Mouse (Mus musculus): ENCODE measurements at regions not wholly inside any gene's neighbourhood (a gene's known extent, or its start where the extent isn't known, plus 50 kb on each side); places are given as distances from the start of the nearest gene placed in this dataset.

DNA sequence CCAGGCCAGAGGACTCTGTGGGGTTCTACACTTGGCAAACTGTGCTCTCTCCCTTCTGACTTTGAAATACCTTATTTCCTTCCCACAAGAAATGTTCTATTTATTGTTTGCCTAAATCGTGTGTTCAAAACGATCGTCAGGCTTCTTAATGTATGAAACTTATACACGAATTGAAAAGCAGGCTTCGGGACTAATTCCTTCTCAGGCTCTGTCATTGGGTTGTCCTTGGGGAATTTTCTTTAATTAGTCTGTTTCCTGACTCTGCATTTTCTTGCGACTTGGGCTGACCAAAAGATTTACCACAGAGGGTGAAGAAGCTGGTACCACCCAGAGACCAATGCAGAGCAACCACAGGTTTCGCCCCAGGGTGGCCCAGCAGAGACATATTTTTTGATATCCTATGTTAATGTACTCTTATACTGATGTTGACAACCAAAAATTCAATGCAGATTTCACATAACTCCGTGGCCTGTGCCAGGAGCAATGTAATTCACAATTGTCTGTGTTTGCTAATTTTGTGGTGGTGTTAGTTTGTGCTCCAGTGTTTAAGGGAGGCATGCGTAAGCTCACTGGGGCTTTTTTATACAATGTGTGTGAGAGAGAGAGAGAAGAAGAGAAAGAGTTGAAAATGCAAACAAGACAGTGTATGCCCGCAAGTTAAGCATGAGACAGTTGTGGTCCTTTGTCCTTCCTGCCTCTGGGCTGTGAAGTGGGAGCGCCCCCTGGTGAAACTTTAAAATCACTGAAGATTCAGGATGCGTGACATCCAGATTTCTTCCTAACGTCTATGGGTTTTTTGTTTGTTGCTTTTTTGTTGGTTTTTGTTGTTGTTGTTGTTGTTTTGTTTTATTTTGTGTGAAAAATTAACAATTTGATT, 452.7 kb downstream of the Sox2 start:
- peak; percentile 8 to 16 for DNase-seq (ENCODE audit: low spot score in 2 of 2)

DNA sequence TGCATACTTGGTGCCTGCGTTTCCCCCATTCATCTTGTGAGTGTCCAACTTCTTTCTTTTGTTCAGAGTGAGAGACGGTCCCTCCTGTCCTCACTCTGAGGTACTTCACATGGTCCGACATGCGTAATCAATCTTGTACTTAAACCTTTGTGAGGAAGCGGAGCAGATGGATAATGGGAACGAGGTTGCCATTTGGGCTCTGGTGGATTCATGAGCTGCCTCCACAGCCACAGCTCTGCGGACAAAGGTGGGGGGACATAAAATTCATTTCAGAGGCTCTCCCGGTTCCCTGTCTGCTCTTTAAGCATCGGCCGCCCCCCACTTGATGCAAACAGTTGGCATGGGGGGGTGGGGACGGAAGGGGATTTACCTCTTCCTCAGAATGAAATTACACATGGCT, 454.7 kb downstream of the Sox2 start:
- DNase-seq (ENCODE audit: low spot score in 2 of 2), result no peak

DNA sequence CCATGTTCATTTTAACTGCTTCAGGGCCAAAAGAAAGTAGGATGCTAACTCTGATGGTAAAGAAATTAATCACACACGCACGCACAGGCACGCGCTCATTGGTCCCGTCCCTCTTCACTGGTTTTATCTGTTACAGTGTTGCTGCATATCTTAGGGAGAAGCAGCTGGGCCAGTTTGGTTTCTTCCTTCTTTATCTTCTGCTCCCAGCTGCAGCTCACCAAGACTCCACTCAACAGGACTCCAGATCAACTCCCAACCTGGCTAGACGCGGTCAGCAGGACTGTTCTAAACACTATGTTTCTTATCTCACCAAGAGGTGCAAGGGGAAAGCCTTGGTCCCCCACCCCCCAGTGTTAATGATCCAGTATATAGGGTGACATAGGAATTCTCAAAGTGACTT, 455.9 kb downstream of the Sox2 start:
- DNase-seq (ENCODE audit: low spot score in 2 of 2), result no peak

DNA sequence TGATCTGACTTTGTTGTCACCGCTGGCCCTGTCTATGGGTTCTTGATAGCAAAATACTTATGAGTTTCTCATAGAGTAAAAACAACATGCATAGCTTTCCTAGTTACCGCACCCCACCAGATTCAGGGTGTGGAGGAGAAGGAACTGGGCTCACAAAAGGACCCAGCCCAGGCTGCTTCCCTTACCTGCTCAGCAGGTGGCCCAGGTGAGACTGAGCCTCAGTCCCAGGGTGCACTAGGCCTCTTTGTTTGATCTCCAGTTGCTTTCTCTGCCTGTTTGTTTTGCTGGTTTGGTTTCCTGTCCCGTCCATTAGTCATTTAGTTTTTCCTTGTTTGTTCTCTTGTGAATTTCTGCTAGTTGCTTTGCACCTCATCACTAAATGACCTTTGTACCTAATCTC, 483.3 kb downstream of the Sox2 start:
- peak; percentile 2 to 10 for DNase-seq (ENCODE audit: low spot score in 2 of 2)

DNA sequence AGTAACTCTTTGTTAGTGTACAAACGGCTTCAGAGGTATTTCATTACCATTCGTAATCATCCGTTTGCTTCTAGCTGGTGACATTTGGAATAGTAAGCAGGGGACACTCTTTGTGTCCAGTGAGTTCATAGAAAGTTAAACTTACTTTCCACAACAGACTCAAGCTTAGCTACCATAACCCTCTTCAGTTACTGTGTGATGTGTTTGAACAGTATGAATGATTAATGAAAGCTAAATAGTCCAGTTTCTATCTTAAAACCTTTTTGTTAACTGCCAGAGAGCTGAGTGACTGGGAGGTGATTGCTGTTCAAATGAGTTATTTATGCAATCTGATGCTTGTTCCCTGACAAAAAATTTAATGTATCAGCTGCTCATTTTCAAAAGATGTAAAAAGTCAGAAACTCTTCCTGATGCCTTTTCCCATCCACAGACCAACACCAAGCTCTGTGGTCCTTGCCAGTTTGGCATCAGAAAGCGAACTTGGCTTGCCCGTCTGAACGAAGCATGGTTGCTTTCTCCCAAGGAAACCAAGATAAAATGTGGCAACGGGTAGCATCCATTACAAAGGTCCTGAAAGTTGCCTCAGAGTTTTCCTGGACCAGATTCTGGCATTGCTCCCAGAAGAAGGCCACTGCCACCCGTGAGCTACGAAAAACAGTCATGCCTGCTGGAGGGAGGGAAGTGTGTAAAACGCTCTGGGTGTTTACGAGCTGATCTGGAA, 491.5 kb downstream of the Sox2 start:
- no peak for DNase-seq (ENCODE audit: low spot score in 2 of 2)

DNA sequence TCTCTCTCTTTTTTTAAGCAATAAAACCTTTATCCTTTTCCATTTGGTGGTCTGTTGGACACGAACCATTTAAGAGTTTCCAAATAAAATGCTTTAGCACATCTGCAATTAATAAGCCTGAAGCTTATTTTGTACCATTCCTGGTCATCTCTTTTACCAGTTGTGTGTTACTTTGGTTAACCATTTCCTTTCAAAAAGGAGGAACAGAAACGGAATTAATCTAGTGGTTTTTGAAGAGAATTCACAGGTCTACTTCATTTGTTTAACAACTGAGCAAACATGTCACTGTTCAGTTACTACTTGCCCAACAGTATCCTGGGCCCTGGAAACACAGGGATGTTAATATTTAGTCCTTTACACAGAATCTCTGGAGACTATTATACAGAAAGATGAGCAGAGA, 492.5 kb downstream of the Sox2 start:
- no peak for DNase-seq (ENCODE audit: low spot score in 2 of 2)

DNA sequence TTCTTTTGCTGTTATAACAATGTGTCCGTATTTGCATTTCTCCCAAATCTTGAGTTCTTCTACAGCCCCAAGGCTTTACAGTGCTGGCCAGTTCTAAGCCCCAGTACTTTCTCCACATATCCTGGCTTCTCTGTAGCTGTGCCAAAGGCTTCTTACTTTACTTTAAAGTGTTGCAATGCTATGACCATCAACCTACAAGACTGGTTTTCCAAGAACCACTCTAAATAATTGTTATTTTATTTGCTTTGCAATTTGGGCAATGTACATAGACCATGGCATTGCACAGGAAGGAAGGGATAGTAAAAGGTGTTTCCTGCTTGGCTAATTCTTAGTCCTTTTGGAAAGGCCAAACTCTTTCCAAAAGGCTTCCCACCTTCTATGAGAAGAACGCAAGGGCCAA, 495.4 kb downstream of the Sox2 start:
- DNase-seq (ENCODE audit: low spot score in 2 of 2), result no peak

DNA sequence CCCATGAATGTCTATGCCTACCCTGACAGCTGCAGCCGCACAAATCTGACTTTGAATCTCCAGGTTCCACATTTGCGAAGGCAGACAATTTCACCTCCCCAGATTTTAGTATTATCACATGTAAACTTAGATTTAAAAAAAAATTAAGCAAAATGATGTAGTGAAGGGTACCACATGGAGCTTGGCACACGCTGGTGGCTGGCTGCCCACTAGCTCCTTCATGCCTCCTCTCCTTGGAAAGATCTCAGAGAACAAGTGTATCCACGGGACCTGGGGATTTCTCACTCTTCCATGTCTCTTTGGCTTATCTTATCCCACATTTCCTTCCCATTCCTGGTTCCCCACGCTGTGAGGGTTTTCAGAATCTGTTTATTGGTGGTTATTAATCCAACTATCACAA, 496.5 kb downstream of the Sox2 start:
- DNase-seq (ENCODE audit: low spot score in 2 of 2), result no peak

DNA sequence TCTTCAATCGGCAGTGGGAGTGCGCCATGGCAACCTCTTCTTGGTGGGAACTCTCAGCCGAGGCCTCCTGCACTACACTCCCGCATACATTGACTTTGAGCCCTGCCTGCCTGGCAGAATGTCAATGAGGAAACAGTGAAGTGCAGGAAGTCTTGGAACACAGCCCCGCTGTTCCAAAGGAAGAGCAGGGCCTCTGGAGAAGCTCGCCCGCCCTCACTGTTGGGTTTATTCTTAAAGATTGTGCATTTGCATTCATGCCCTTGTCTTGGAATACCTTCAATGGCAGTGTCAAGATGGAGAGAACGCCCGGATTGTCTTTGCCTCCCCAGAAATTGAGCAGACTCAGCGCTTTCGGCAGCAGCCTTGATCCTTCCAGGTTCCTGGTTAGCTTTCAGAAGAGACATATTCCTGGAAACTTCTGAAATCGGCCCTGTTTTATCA, 499.1 kb downstream of the Sox2 start:
- DNase-seq (ENCODE audit: low spot score in 2 of 2), result no peak

DNA sequence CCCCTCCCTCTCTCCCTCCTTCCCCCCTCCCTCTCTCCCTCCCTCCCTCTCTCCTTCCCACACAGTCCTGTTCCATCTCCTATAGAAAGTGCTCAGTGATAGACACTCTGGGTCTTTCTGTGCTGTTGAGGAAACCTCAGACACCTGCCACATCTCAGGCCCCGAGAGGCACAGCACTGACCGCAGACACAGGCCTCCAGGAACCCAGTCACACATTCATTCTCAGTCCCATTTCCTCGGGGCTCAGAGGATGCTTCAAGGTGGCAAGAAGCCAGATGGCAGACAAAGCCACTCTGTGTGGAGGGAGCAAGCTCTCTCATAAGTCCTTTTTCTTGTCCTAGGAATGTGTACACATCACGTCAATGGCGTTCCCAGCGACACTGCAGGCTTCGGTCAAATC, 502.0 kb downstream of the Sox2 start:
- no peak for DNase-seq (ENCODE audit: low spot score in 2 of 2)

DNA sequence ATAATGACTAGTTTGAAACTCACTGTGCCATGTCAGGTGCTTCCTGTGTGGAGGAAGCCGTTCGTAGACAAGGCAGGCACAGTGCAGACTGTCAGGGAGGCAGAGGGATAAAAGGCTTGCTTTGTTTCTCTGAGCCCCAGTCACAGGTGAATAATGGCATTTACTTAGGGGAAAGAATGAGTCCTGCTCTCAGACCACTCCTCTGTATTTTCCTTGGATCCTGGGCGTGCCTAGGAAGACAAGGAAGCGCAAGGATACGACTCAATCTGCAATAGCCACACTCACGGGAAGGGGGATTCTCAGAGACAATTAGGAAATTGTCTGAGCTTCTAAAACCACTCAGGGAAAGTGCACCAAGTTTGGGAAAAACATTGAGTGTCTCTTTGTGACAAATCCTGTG, 504.1 kb downstream of the Sox2 start:
- DNase-seq (ENCODE audit: low spot score in 2 of 2), result no peak

DNA sequence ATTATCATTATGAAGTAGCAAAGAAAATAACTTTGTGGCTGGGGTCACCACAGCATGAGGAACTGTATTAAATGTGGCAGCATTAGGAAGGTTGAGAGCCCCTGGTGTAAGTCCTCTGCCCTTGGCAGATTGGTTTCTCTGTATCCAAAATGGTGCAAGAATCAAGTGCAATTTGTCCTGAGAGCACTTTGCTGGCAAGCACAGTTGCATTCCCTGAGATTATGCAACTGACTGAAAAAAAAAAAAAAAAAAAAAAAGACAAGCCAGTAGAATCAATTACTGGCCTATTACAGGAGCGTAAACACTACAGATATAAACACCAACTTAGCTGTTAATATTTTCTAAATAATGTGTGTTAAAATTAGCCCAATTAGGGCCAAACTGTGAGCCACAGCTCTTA, 518.5 kb downstream of the Sox2 start:
- DNase-seq (ENCODE audit: low spot score in 2 of 2), result no peak

DNA sequence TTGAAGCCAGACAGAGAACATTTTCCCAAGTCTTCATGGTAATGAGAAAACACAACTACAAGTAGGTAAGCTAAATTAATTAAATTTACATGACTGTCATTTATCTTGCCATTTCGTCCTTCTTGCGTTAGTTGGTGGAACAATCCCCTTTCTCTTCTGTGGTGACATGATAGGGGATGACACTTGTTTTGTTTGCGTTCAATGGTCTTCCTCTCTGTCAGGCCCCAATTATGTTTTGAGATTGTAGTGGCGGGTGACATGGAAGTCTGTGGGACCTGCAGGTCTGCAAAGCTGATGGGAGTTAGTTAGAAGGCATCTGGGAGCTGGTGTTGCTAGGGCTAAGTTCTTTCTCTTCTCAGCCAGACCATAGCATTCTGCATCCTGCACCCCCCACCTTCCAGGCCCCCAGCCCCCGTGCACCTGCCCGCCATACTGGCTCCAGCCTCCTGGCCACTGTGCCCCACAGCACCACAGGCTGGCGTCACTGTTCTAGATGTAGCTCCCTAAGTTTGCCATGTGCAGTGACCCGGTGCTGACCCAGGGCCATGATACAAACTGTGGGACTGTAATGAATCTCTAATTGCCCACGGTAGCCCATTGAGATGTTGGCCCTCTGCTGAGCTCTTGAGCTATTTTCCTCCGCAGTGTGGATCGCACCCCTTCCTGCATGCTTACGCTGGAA, 528.7 kb downstream of the Sox2 start:
- no peak for DNase-seq (ENCODE audit: low spot score in 2 of 2)

DNA sequence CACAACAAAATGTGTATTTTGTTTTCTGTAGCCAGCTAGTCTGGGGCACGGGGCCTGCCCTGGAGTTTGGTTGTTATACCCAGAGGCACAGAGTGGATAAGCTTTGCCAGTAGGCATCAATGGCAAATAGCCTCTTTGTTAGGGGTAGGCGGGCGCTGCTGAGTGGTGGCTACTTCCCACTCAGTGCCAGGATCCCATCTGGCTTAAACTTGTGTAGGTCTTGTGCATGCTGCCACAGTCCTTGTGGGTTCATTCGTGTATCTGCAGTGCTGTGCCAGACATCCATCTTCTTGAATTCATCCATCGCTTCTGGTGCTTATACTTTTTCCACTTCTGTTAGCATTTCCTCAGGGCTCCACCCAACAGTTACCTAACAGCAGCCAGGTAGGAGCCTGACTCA, 545.4 kb upstream of the Atp11b start:
- DNase-seq (ENCODE audit: low spot score in 2 of 2), result no peak

DNA sequence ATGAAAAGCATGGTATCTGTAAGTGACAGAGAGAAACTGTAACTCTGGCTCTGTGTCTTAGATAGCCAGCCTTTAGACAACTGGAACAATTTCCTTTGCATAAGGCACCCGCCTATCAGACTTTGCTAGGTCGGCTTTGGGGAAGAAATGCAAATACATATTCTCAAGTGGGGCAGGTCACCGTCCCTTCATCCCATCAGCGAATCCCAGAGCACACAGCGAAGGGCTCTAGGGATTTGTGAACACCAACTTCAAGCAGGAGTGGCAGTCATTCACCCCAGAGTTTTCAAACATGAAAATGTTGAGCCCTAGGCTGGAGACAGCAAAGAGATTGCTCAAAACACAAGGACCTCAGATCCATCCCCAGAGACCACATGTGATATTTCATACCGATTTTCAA, 534.5 kb upstream of the Atp11b start:
- no peak for DNase-seq (ENCODE audit: low spot score in 2 of 2)

DNA sequence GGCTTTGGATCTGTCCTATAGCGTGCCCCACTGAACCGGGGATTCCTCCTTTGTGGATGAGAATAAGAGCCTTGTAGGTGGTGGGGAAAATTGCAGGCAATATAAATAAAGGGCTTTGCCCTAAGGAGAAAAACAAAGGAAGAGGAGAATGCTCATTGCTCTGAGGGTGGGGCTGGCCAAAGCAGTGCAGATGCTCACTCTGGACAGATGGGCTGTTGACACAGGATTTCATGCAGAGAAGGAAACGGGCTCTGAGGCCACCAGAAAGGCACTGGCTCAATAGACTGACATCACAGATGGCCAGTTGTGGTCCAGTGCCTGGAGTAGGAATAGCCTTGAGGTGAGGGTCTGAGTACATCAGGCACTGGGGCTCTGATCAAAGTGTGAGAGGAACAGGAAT, 532.7 kb upstream of the Atp11b start:
- no peak for DNase-seq (ENCODE audit: low spot score in 2 of 2)

DNA sequence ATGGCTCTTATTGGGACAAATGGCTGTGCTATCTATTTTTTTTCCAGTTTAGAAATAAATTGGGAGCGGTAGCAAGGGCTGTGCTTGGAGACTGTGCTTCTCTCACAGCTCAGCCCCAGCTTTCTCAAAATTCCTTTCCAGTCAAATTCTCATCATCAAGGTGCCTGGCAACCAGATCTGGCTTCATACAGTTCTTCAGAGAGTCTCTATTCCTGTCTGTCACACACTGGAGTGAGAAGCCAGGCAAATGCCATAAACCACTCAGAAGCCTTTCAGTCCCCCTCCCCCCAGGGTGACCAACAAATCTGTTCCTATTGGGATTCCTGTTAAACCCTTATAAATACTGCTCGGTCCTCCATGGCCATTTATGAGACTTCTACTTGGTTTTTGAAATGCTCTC, 531.7 kb upstream of the Atp11b start:
- DNase-seq (ENCODE audit: low spot score in 2 of 2), result no peak

DNA sequence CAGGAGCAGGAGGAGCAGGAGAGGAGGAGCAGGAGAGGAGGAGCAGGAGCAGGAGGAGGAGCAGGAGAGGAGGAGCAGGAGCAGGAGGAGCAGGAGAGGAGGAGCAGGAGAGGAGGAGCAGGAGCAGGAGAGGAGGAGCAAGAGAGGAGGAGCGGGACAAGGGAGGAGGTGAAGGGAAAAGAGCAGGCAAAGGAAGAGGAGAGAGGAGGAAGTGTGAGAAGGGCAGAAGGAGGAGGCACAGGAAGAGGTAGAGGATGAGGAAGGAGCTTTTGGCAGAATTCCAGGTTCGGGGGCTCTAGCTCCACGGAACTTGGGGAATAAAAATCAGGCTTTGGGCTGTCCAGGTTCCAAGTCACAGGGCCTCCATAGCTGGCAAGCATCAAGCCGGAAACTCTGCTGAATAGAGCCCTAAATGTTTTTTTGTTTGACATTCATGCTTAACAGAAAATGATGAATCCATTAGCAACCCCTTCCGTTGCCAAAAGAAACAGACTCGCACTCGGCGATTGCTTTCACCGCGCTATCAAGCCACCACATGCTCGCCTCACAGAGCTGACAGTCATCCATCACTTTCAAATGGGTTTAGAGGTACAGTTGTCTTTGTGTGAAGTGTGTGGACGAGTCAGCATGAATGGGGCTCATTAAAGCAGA, 528.7 kb upstream of the Atp11b start:
- no peak for DNase-seq (ENCODE audit: low spot score in 2 of 2)

DNA sequence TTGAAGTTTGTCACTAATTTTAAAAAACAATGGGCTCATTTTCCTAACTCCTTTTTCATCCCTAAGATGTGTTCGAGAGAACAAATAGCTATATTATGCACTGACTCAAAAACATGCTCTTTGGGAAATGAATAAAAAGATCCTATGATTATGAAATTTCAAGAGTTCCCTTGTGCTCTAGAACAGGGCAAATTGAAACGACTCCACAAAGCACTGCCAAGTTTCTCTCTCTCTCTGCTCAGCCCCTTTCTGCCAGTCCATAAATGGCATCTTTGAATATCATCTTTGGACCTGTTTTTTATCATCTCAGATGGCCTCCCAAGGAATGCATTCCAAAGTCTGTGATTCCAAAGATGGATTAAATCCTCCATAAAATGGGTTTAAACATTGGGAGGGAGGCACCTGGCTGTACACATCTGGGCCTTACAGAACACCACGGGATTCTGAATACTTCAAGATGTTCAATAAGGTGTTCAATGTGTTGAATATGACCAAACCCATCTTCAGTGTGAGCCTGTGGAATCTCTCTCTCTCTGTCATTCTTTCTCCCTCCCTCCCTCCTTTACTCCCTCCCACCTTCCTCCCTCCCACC, 528.0 kb upstream of the Atp11b start:
- DNase-seq (ENCODE audit: low spot score in 2 of 2), result no peak

DNA sequence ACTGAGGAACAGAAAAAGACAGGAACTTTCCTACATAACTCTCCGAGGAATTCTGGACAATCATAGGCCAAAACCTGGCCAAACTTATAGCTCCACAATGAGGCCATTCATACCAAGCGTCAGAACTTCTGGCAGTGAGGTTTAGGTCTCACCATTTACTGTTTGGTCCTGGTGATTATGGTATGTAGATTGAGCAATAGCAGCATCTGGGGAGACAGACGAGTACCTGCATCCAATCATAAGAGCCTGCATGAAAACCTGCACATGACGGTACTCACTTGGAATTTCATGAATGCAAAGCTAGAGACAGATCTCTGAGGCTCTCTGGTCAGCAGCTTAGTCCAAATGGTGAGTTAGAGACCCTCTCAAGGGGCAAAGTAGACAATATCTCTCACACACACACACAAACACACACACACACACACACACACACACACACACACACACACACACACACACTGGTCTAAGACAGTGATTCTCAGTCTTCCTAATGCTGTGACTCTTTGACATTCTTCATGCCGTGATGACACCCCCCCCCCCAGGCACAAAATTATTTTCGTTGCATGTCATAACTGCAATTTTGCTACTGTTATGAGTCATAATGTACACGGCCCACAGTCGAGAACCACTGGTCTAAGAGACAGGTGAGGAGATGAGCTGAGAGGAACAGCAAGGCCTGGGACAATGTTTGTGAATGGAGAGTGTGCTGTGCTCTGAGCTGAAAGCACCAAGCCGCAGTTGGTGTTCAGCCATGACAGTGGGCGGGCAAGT, 522.6 kb upstream of the Atp11b start:
- no peak for DNase-seq (ENCODE audit: low spot score in 2 of 2)

DNA sequence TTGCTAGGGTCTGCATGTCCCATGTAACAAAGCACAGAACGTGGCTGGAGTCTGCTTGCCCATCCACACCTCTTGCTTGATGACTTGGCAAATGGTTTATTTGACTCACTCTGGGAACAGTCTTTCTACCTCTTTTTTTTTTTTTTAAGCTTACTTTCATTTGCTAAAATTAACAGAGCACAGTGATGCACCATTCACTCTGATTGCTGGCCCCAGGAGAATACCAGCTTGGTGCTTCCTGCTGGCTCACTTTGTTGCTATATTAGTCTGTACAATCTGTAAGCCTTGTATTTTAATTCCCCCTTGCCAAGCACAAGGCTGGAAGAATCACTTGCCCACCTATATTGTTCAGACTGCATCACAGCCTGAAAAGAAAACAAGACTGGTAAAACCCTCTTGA, 521.4 kb upstream of the Atp11b start:
- DNase-seq (ENCODE audit: low spot score in 2 of 2), result no peak
